Mouse (Mus musculus) small intestine, adult 2 months (tissue): Measurements from ENCODE around the gene Arap2. TPM values are rescaled to one million over a fixed set of nuclear protein-coding genes. Genes with fewer than 3 reads are reported as not detected.

ENCODE experiments used
- H3K27ac ChIP-seq: fragments of 200-500 bp; 2 replicates; pipeline ENCODE4 v1.5.1; 2012; ENCODE audit warnings: low read depth, low read length, control low read depth, inconsistent platforms; ENCODE audit not compliant: insufficient read depth
- H3K27me3 ChIP-seq: fragments of 200-500 bp; 2 replicates; pipeline ENCODE4 v1.6.1; 2012; ENCODE audit warnings: mild to moderate bottlenecking, moderate library complexity, low read length, inconsistent platforms; ENCODE audit not compliant: control insufficient read depth, insufficient read depth
- H3K36me3 ChIP-seq: fragments of 200-500 bp; 2 replicates; pipeline ENCODE4 v1.6.1; 2012; ENCODE audit warnings: mild to moderate bottlenecking, low read length, control low read depth, inconsistent platforms; ENCODE audit not compliant: control insufficient read depth, insufficient read depth
- H3K4me1 ChIP-seq: fragments of 200-500 bp; 2 replicates; pipeline ENCODE4 v1.6.1; 2012; ENCODE audit warnings: low read length, inconsistent platforms, mixed read lengths; ENCODE audit not compliant: control insufficient read depth, insufficient read depth, insufficient read length
- H3K4me3 ChIP-seq: fragments of 200-500 bp; 2 replicates; pipeline ENCODE4 v1.5.1; 2012; ENCODE audit warnings: low read depth, mild to moderate bottlenecking, control low read depth, inconsistent platforms, low read length, moderate library complexity
- CTCF ChIP-seq: fragments of 200-500 bp; IDR thresholded peaks from 2 replicates; pipeline ENCODE4 v1.5.1; 2012; ENCODE audit warnings: low read depth, mild to moderate bottlenecking, control low read depth, inconsistent platforms, low read length, moderate library complexity, mixed read lengths; ENCODE audit not compliant: insufficient replicate concordance, insufficient read length; ENCODE audit errors: extremely low read depth
- POLR2A ChIP-seq: fragments of 200-500 bp; IDR thresholded peaks from 2 replicates; pipeline ENCODE4 v1.6.1; 2012; ENCODE audit warnings: low read depth, mild to moderate bottlenecking, control low read depth, inconsistent platforms, low read length, moderate library complexity
- whole genome bisulfite sequencing: fragments of 180-500 bp; shearing (Covaris S2); methylation state at CpG from one replicate; pipeline ENCODE4 v1.1.7; 2018; 5-methylcytosine and 5-hydroxymethylcytosine counted together
- polyA plus RNA-seq: library from polyadenylated mRNA; depleted of rRNA; stranded (reverse); fragments of >200 nt; gene quantifications from 2 replicates; pipeline ENCODE4 v1.2.3, GENCODE M21; 2012

Arap2 gene
- polyA plus RNA-seq, 1 experiment: 2.9 TPM

GRCm38 (mm10) chr5:62665329-62665728 lies 100.6 kb downstream of the Arap2 start:
- H3K36me3 ChIP-seq: peaks cover 24% of the 10 kb centered on the region
- H3K4me3 ChIP-seq: no peak overlapping the region
- no peaks in the 10 kb centered on the region for H3K27me3 ChIP-seq
- no peaks in the 10 kb centered on the region for H3K4me1 ChIP-seq
- H3K27ac ChIP-seq: no peak overlapping the region
- TF ChIP-seq CTCF (no peak), POLR2A (no peak)

GRCm38 (mm10) chr5:62664847-62665246 lies 101.1 kb downstream of the Arap2 start:
- TF ChIP-seq POLR2A: no peak
- TF ChIP-seq CTCF: no peak
- no peaks in the 10 kb centered on the region for H3K4me1 ChIP-seq
- H3K36me3 ChIP-seq: peaks cover 24% of the 10 kb centered on the region
- H3K27ac ChIP-seq: no peak overlapping the region
- no peak overlapping the region for H3K4me3 ChIP-seq
- 66% methylated on average over 4 of the region's 4 CpGs for WGBS
- no peaks in the 10 kb centered on the region for H3K27me3 ChIP-seq

- H3K27ac ChIP-seq: no peak overlapping the region
- 93% methylated on average over 1 of the region's 1 CpGs for WGBS
- peaks cover 13% of the 10 kb centered on the region for H3K36me3 ChIP-seq
- no peaks in the 10 kb centered on the region for H3K27me3 ChIP-seq
- no peaks in the 10 kb centered on the region for H3K4me1 ChIP-seq
- H3K4me3 ChIP-seq: no peak overlapping the region
- TF ChIP-seq CTCF: no peak
- TF ChIP-seq POLR2A: no peak
These were observed 102.8 kb downstream of the Arap2 start for GRCm38 (mm10) chr5:62663206-62663605.

GRCm38 (mm10) chr5:62653924-62654323 lies 112.0 kb downstream of the Arap2 start:
- 83% methylated on average over 5 of the region's 5 CpGs for WGBS
- TF ChIP-seq POLR2A (no peak), CTCF (no peak)

GRCm38 (mm10) chr5:62642330-62642729 lies 123.6 kb downstream of the Arap2 start:
- Histone ChIP-seq H3K4me3 (no peak overlapping the region), H3K4me1 (no peaks in the 10 kb centered on the region), H3K36me3 (peaks cover 16% of the 10 kb centered on the region), H3K27me3 (no peaks in the 10 kb centered on the region), H3K27ac (no peak overlapping the region)
- WGBS: 95% methylated on average over 4 of the region's 4 CpGs
- TF ChIP-seq POLR2A (no peak), CTCF (no peak)

More at GRCm38 (mm10) chr5:62653924-62654323, 112.0 kb downstream of the Arap2 start:
- no peaks in the 10 kb centered on the region for H3K27me3 ChIP-seq
- H3K4me3 ChIP-seq: no peak overlapping the region
- H3K27ac ChIP-seq: no peak overlapping the region
- no peaks in the 10 kb centered on the region for H3K4me1 ChIP-seq
- H3K36me3 ChIP-seq: peaks cover 7% of the 10 kb centered on the region

GRCm38 (mm10) chr5:62640501-62640900 lies 125.5 kb downstream of the Arap2 start:
- H3K27me3 ChIP-seq: no peaks in the 10 kb centered on the region
- TF ChIP-seq CTCF (no peak), POLR2A (no peak)
- WGBS: 81% methylated on average over 8 of the region's 8 CpGs
- peaks cover 13% of the 10 kb centered on the region for H3K36me3 ChIP-seq
- H3K27ac ChIP-seq: no peak overlapping the region
- no peaks in the 10 kb centered on the region for H3K4me1 ChIP-seq
- no peak overlapping the region for H3K4me3 ChIP-seq

GRCm38 (mm10) chr5:62636341-62636740 lies 129.6 kb downstream of the Arap2 start:
- H3K27ac ChIP-seq: no peak overlapping the region
- no peak overlapping the region for H3K4me3 ChIP-seq
- H3K4me1 ChIP-seq: no peaks in the 10 kb centered on the region
- WGBS: 94% methylated on average over 3 of the region's 3 CpGs
- TF ChIP-seq POLR2A: no peak
- no peak for TF ChIP-seq CTCF
- H3K27me3 ChIP-seq: no peaks in the 10 kb centered on the region
- H3K36me3 ChIP-seq: peaks cover 12% of the 10 kb centered on the region

- 92% methylated on average over 5 of the region's 5 CpGs for WGBS
- Histone ChIP-seq H3K27ac (no peak overlapping the region), H3K36me3 (peaks cover 13% of the 10 kb centered on the region), H3K4me3 (no peak overlapping the region), H3K4me1 (no peaks in the 10 kb centered on the region), H3K27me3 (no peaks in the 10 kb centered on the region)
- TF ChIP-seq POLR2A: no peak
- TF ChIP-seq CTCF: no peak
These were observed 137.1 kb downstream of the Arap2 start for GRCm38 (mm10) chr5:62628901-62629300.
